Mouse (Mus musculus) heart, adult 2 months (tissue): ENCODE measurements around the gene Vwa3b.

ENCODE experiments used
- CTCF ChIP-seq: fragments of 200-600 bp; IDR thresholded peaks from 2 replicates; pipeline ENCODE4 v1.8.1; 2022; ENCODE audit warnings: antibody characterized with exemption, mild to moderate bottlenecking, moderate library complexity
- POLR2A ChIP-seq: fragments of 200-500 bp; IDR thresholded peaks from 2 replicates; pipeline ENCODE4 v1.6.1; 2011; ENCODE audit warnings: mild to moderate bottlenecking, low read depth, low read length, control low read depth; ENCODE audit not compliant: insufficient read depth

DNA sequence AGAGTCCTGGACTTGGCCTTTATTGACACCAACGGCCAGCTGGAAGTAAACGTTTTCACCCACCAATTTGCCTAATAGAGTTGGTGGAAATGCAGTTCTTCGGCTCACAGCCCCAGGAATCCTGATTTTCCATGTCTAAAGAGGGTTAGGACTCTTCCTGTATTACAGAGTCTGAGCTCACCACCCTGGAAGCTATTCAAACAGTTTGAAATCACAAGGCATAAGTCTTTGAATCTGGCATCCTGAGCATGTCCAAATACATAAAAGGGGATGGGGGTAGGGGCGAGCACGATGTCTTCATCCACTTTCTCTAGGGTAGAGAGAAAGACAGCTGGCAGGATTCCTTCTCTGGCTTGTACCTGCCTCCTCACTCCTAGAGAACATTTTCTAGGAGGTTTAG, 34.5 kb downstream of the Vwa3b start:
- TF ChIP-seq CTCF = no peak
- TF ChIP-seq POLR2A = no peak
